Mouse (Mus musculus): ENCODE results near the gene Zfp207.
A peak's percentile ranks its signal among the peaks of the same experiment; 100 is the strongest.
"Not testable (repeated sequence)": the region's sequence is repeated elsewhere in the genome, so short reads cannot be mapped to it uniquely, and the experiment has no call there.

The Zfp207 gene

DNA sequence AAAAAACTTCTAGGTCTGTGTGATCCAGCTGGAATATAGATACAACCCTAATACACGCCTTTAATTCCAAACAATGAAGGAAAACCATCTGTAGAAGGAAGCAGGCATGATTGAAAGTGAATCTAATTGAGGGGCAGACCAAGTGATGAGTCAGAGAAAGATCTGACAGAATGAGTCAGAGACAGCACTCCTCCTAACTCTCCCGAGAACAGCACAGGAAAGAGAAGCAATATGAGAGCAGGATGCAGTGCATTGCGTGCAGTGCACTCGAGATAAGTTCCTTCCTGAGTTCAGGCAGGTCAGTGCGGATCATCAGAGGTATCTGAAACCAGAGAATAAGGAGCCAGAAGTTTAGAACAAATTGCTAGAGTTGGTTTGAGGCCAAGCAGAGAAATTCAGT lies 34.0 kb downstream of the Zfp207 start:
- DNase-seq: no peak

GRCm38 (mm10) chr11:80419743-80420142 lies 36.7 kb downstream of the Zfp207 start:
- no peak for DNase-seq

GRCm38 (mm10) chr11:80420202-80420984 lies 37.3 kb downstream of the Zfp207 start:
- DNase-seq: no peak

DNA sequence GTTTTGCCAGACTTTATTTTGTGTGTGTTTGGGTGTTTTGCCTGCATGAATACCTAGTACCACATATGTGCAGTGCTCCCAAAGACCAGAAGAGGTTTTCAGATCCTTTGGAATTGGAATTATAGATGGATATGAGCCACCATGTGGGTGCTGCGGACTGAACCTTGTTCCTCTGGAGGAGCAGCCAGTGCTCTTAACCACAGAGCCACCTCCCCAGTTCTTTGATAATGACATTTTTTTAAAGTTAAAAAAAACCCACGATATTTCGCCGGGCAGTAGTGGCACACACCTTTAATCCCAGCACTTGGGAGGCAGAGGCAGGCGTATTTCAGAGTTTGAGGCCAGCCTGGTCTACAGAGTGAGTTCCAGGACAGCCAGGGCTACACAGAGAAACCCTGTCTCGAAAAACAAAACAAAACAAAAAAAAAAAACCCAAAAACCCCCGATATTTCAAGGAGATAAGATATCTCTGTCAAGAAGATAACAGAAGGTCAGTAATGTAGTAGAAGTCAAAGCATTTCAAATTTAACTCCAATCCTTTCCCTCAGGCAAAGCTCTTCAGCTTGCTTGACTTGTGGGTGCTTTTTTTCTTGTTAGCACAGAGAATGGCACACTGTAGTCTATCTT lies 38.5 kb downstream of the Zfp207 start:
- no peak for DNase-seq

DNA sequence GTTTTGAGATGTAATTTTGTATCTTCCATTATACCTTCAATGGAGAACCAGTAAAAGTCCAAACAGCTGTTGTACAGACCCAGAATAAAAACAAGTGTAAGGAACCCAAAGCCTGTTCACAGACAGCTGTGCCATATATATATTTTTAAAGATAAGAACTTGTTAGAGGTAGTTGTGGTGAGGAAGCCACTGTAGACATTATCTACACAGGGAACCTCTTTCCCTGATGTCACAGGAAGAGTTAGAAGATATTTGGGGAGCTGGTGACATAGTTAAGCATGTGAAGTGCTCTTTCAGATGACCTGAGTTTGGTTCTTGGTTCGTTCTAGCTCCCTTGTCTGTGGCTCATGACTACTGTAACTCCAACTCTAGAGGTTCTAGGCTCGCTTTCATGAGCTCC lies 41.6 kb downstream of the Zfp207 start:
- no peak for DNase-seq

DNA sequence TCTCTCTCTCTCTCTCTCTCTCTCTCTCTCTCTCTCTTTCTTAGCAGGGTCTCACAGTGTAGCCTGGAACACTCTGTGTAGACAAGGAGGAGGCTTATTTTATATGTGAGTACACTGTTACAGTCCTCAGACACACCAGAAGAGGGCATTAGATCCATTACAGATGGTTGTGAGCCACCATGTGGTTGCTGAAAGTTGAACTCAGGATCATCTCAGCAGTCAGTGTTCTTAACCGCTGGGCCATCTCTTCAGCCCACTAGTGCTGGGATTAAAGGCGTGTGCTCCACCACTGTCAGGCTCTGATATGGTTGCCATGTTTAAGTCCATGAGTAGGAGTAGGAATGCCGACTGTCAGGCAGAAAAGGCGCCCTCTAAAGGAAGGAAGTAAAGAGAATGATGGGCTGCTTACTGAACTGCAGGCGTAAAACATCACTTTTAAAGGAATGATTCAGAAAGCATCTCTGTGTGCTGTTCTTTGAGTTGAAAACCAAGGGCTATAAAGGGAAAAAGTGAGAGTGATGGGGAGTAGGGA lies 42.2 kb downstream of the Zfp207 start:
- no peak for DNase-seq

GRCm38 (mm10) chr11:80426029-80426813 lies 43.1 kb downstream of the Zfp207 start:
- not testable (repeated sequence) for DNase-seq

DNA sequence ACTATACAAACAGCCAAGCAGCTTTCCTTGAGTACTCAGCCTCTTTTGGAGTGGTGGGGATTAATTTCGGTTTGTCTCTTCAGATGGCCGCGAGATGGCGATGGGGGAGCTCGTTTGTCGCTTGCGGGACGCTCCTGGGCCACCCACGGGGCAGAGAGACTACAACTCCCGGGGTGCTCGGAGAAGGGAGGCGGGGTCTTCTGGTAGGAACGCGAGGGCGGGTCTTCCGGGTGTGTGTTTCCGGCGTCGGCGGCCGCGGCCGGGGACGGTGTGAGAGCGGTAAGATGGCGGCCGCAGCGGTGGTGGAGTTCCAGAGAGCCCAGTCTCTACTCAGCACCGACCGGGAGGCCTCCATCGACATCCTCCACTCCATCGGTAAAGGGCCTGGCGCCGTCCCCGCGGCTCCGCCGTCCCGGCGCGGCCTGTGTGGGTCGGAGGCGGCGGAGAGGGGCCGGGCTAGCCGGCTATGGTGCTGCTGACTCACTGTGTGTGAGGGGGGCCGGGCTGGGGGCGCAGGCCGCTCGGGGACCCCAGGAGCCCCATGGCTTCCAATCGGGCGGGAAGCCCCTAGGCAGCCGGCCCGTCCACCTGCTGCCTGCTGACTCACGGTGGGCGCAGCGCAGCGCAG lies 45.4 kb downstream of the Zfp207 start, which contains the start of gene Psmd11:
Gene Psmd11, plus strand, starts transcription at position 235 of the 628 bp plus-strand sequence.
- peak; percentile 98 to 99 for DNase-seq

GRCm38 (mm10) chr11:80429009-80429475 lies 46.0 kb downstream of the Zfp207 start:
- no peak for DNase-seq

GRCm38 (mm10) chr11:80429500-80430166 lies 46.6 kb downstream of the Zfp207 start:
- no peak for DNase-seq

DNA sequence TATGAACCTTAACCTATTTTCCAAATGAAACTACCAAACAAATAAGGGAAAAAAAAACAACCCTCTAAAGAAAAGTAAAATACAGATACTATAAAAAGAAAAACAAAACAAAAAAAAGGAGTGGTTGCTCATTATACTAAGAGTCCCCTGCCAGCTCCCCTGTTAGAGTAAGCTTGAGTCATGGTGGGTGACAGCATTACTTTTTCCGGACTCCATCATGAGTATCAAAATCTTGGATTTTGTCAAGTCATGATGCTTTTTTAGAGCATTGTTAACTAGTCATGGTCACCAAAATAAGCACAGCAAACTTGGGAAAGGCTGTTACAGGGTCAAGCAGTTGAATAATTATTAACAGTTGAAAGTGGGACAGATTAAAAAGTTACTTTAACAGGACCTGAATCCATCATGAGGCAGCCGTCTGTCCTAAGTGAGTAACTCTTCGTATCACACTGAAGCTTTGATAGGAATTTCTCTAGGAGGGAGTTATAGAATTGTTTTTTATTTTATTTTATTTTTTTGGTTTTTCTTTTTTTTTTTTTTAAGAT lies 47.4 kb downstream of the Zfp207 start:
- no peak for DNase-seq

- DNase-seq: no peak
These were observed 63.8 kb downstream of the Zfp207 start for GRCm38 (mm10) chr11:80446916-80447315.

- peak in 1 of 2 experiments; percentile 40 for DNase-seq
These were observed 66.8 kb downstream of the Zfp207 start for GRCm38 (mm10) chr11:80449859-80450258.

GRCm38 (mm10) chr11:80452242-80452641 lies 69.2 kb downstream of the Zfp207 start:
- no peak for DNase-seq

- no peak for DNase-seq
These were observed 70.1 kb downstream of the Zfp207 start for GRCm38 (mm10) chr11:80453198-80453597.
